Mouse (Mus musculus): ENCODE measurements around the gene Pnpla5.

Pnpla5 gene

GRCm38 (mm10) chr15:84065701-84066100 lies 57.3 kb downstream of the Pnpla5 start:
- DNase-seq (ENCODE audit: low spot score): no peak

- DNase-seq (ENCODE audit: low spot score): no peak
Observed at GRCm38 (mm10) chr15:84065140-84065539, 57.8 kb downstream of the Pnpla5 start, which contains the start of gene Efcab6. TSS of gene Efcab6 (minus strand) at chr15:84065379.

Measured in urinary bladder, postnatal 14 days (tissue).